8 mouse cellular contexts compared by ENCODE assay signal in genomic region chr11:70238591-70239440, GRCm38 (mm10). TPM values are rescaled to one million over a fixed set of nuclear protein-coding genes. Genes with fewer than 3 reads are reported as not detected.
A peak's percentile ranks its signal among the peaks of the same experiment; 100 is the strongest.
DNase-seq lines count a peak whose midpoint lies in the region; ATAC-seq and TF ChIP-seq lines count a peak whose summit lies in the region.

No protein-coding gene starts in this region.

- H3K9ac ChIP-seq in heart, embryonic 12.5 days = peak overlapping the region; percentile 95
- H3K9ac ChIP-seq in forebrain, embryonic 13.5 days = peak overlapping the region; percentile 91

- no peak for DNase-seq in heart, adult 9 months (ENCODE audit: low spot score in 2 of 2)
- DNase-seq in ZHBTc4 (ENCODE audit: low read depth, low spot score) = peak; percentile 33
- peak; percentile 45 for DNase-seq in kidney, postnatal 10 days
- no peak for DNase-seq in layer of hippocampus, adult 9-10 months (ENCODE audit: low spot score)
- DNase-seq in T-cell, adult 2 months (ENCODE audit: low spot score) = no peak

- H3K4me2 ChIP-seq in heart, embryonic 12.5 days = peak overlapping the region; percentile 94
- peak overlapping the region; percentile 99 for H3K4me2 ChIP-seq in forebrain, embryonic 13.5 days
- peak overlapping the region; percentile 88 for H3K4me2 ChIP-seq in myocyte (ENCODE audit: low read depth)

- H3ac ChIP-seq in myocyte (ENCODE audit: control insufficient read depth, insufficient read length) = peak overlapping the region; percentile 4

- peak overlapping the region; percentile 95 for H3K4me3 ChIP-seq in heart, embryonic 12.5 days
- H3K4me3 ChIP-seq in forebrain, embryonic 13.5 days = peak overlapping the region; percentile 94
- peak overlapping the region; percentile 60 for H3K4me3 ChIP-seq in myocyte

- peaks cover 18% of the 10 kb centered on the region for H3K36me3 ChIP-seq in heart, embryonic 12.5 days
- peaks cover 20% of the 10 kb centered on the region for H3K36me3 ChIP-seq in forebrain, embryonic 13.5 days (ENCODE audit: poor library complexity, severe bottlenecking)
- H3K36me3 ChIP-seq in myocyte (ENCODE audit: control insufficient read depth, insufficient read depth) = no peaks in the 10 kb centered on the region

- TF ChIP-seq POLR2A in myocyte (IDR thresholded peaks at IDR 0.05; ENCODE audit: insufficient read length, low read depth) = no peak

- no peak for ATAC-seq in heart, embryonic 12.5 days (ENCODE audit: insufficient number of reproducible peaks, low FRiP score)
- ATAC-seq in forebrain, embryonic 13.5 days = no peak

- H3K4me1 ChIP-seq in heart, embryonic 12.5 days (replicated peaks) = peaks cover 33% of the 10 kb centered on the region
- H3K4me1 ChIP-seq in forebrain, embryonic 13.5 days = peaks cover 32% of the 10 kb centered on the region

- peak overlapping the region; percentile 91 for H3K27ac ChIP-seq in heart, embryonic 12.5 days (ENCODE audit: poor library complexity, severe bottlenecking)
- H3K27ac ChIP-seq in forebrain, embryonic 13.5 days = peak overlapping the region; percentile 84

- H3K9me3 ChIP-seq in heart, embryonic 12.5 days (replicated peaks) = no peaks in the 10 kb centered on the region
- H3K9me3 ChIP-seq in forebrain, embryonic 13.5 days (replicated peaks) = no peaks in the 10 kb centered on the region

- peaks cover 13% of the 10 kb centered on the region for H3K79me2 ChIP-seq in myocyte (ENCODE audit: control insufficient read depth, insufficient read depth)

- H3K27me3 ChIP-seq in heart, embryonic 12.5 days (replicated peaks) = no peaks in the 10 kb centered on the region; the same call in none of the 2 replicates
- H3K27me3 ChIP-seq in forebrain, embryonic 13.5 days = no peaks in the 10 kb centered on the region
- peaks cover 5% of the 10 kb centered on the region for H3K27me3 ChIP-seq in myocyte (ENCODE audit: control insufficient read depth, insufficient read depth, insufficient read length)

- WGBS in heart, embryonic 12.5 days = 8% methylated on average over 23 of the region's 23 CpGs
- 14% methylated on average over 23 of the region's 23 CpGs for WGBS in forebrain, embryonic 13.5 days

TF ChIP-seq in myocyte, 11 proteins besides CTCF, POLR2A, EP300 and RAD21:
- no peak for TF ChIP-seq MYOD1 (IDR thresholded peaks at IDR 0.05; ENCODE audit: control insufficient read depth in 1 of 3, insufficient read length in 2 of 3, low read depth in 2 of 3)
- TF ChIP-seq POLR2AphosphoS2 (IDR thresholded peaks at IDR 0.05; ENCODE audit: insufficient read length, low read depth) = peak; percentile 21
- no peak for TF ChIP-seq TCF12 (IDR thresholded peaks at IDR 0.05; ENCODE audit: insufficient read depth, poor library complexity, severe bottlenecking)

RNA-seq across cellular contexts. Expression of gene Gm21988, which starts 0.8 kb away (rescaled TPM):
- polyA plus RNA-seq in heart, embryonic 12.5 days (2016; fragmentation: Nextera tagmentation; extraction: Ambion mirVana) = 9.0 and 9.5 TPM in 2 replicates
- polyA plus RNA-seq in forebrain, embryonic 13.5 days (2015; fragmentation: Nextera tagmentation; extraction: Ambion mirVana) = 10.7 and 12.1 TPM in 2 replicates
- polyA plus RNA-seq in myocyte (2012; fragmentation: generic; extraction: Trizol) = 9.2 TPM

RNA-seq across cellular contexts. Expression of gene Rnasek, which starts 0.8 kb away (rescaled TPM):
- polyA plus RNA-seq in heart, embryonic 12.5 days (2016; fragmentation: Nextera tagmentation; extraction: Ambion mirVana) = 204 and 207 TPM in 2 replicates
- 227 and 236 TPM in 2 replicates for polyA plus RNA-seq in forebrain, embryonic 13.5 days (2015; fragmentation: Nextera tagmentation; extraction: Ambion mirVana)
- polyA plus RNA-seq in myocyte (2012; fragmentation: generic; extraction: Trizol) = 339 TPM

RNA-seq across cellular contexts. Expression of gene 0610010K14Rik, which starts 1.1 kb away (rescaled TPM):
- 125 and 126 TPM in 2 replicates for polyA plus RNA-seq in heart, embryonic 12.5 days (2016; fragmentation: Nextera tagmentation; extraction: Ambion mirVana)
- 226 and 229 TPM in 2 replicates for polyA plus RNA-seq in forebrain, embryonic 13.5 days (2015; fragmentation: Nextera tagmentation; extraction: Ambion mirVana)
- 75.5 TPM for polyA plus RNA-seq in myocyte (2012; fragmentation: generic; extraction: Trizol)

RNA-seq across cellular contexts. Expression of gene Bcl6b, which starts 9.2 kb away (rescaled TPM):
- polyA plus RNA-seq in heart, embryonic 12.5 days (2016; fragmentation: Nextera tagmentation; extraction: Ambion mirVana) = 17.6 and 19.6 TPM in 2 replicates
- polyA plus RNA-seq in forebrain, embryonic 13.5 days (2015; fragmentation: Nextera tagmentation; extraction: Ambion mirVana) = 4.3 and 4.7 TPM in 2 replicates
- polyA plus RNA-seq in myocyte (2012; fragmentation: generic; extraction: Trizol) = 2.8 TPM

RNA-seq across cellular contexts. Expression of gene Alox12, which starts 16.3 kb away (rescaled TPM):
- polyA plus RNA-seq in heart, embryonic 12.5 days (2016; fragmentation: Nextera tagmentation; extraction: Ambion mirVana) = 3.8 and 7.8 TPM in 2 replicates
- polyA plus RNA-seq in forebrain, embryonic 13.5 days (2015; fragmentation: Nextera tagmentation; extraction: Ambion mirVana) = 0.74 and 1.0 TPM in 2 replicates
- polyA plus RNA-seq in myocyte (2012; fragmentation: generic; extraction: Trizol) = 0.25 TPM

Comparison
In these comparisons a context has a peak if more than half of its experiments do, and no peak if none do; other contexts are left out.
1. DNase-seq: peak in ZHBTc4 (single experiment) and kidney, postnatal 10 days (single experiment); none in heart, adult 9 months (0 of 2), layer of hippocampus, adult 9-10 months (single experiment) and T-cell, adult 2 months (single experiment).
2. Peak in every context shown above with its lines, with median percentiles within 50 percentile points of each other: H3K4me2 ChIP-seq and H3K4me3 ChIP-seq.